Mouse (Mus musculus) limb, embryonic 12.5 days (tissue): Measurements from ENCODE around the gene Fam13c. TPM values are rescaled to one million over a fixed set of nuclear protein-coding genes. Genes with fewer than 3 reads are reported as not detected.

ENCODE experiments used
- ATAC-seq: fragments of 200-750 bp; cut with Nextera tagmentation; 2 replicates; pipeline ENCODE4 v1.8.0; 2017; ENCODE audit warnings: low read depth, moderate TSS enrichment; ENCODE audit not compliant: insufficient number of reproducible peaks, insufficient read depth, low FRiP score, low TSS enrichment
- H3K27ac ChIP-seq: fragments of 300-500 bp; sonication (generic); 2 replicates; pipeline ENCODE4 v1.5.1; 2016; ENCODE audit warnings: mild to moderate bottlenecking, moderate library complexity
- H3K27me3 ChIP-seq: fragments of 300-500 bp; sonication (generic); 2 replicates; pipeline ENCODE4 v1.6.1; 2016; ENCODE audit warnings: mild to moderate bottlenecking, moderate library complexity
- H3K36me3 ChIP-seq: fragments of 300-500 bp; sonication (generic); 2 replicates; pipeline ENCODE4 v1.6.1; 2016; ENCODE audit warnings: mild to moderate bottlenecking, moderate library complexity
- H3K4me1 ChIP-seq: fragments of 300-500 bp; sonication (generic); replicated peaks from 2 replicates; pipeline ENCODE4 v1.6.1; 2016
- H3K4me2 ChIP-seq: fragments of 300-500 bp; sonication (generic); 2 replicates; pipeline ENCODE4 v1.6.1; 2016; ENCODE audit warnings: mild to moderate bottlenecking, moderate library complexity
- H3K4me3 ChIP-seq: fragments of 300-500 bp; sonication (generic); replicated peaks from 2 replicates; pipeline ENCODE4 v1.5.1; 2016; ENCODE audit warnings: mild to moderate bottlenecking
- H3K9ac ChIP-seq: fragments of 300-500 bp; sonication (generic); replicated peaks from 2 replicates; pipeline ENCODE4 v1.6.1; 2016; ENCODE audit warnings: mild to moderate bottlenecking, moderate library complexity
- H3K9me3 ChIP-seq: fragments of 300-500 bp; sonication (generic); 2 replicates; pipeline ENCODE4 v1.6.1; 2016; ENCODE audit warnings: mild to moderate bottlenecking, moderate library complexity
- WGBS: fragments of 180-500 bp; shearing (Covaris S2); methylation state at CpG from one replicate; pipeline ENCODE4 v1.1.7; 2016; 5-methylcytosine and 5-hydroxymethylcytosine counted together
- polyA plus RNA-seq: library from polyadenylated mRNA; unstranded; fragments of >200 nt; fragmentation: Nextera tagmentation; extraction: Ambion mirVana; gene quantifications from 2 replicates; pipeline ENCODE4 v1.2.1, GENCODE M21; 2016

The Fam13c gene
- polyA plus RNA-seq, 1 experiment from 2014 or later: 12.7 TPM

DNA sequence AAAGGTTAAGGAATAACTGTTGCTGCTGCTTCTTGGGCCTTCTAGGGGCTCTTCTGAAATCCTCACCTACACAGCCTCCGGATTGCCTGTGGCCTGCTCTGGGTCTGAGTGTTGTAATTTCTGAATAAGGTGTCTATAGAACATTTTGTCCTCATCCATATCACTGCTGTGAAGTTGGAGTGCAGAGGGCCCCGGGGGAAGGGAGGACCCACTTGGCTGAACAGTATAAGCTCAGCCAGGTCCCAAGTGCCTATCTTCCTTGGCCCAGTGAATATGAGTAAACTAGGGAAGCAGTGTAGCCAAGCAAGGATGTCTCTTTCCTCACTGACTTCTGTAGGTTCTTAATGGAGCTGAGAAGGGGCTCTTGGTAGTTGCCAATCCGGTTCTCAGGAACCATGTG, 112.2 kb downstream of the Fam13c start:
- H3K4me3 ChIP-seq: no peak overlapping the region
- no peak overlapping the region for H3K27ac ChIP-seq
- no peak for ATAC-seq
- 85% methylated on average over 3 of the region's 3 CpGs for WGBS
- H3K9ac ChIP-seq: no peak overlapping the region
- no peaks in the 10 kb centered on the region for H3K4me1 ChIP-seq
- no peaks in the 10 kb centered on the region for H3K9me3 ChIP-seq
- H3K36me3 ChIP-seq: peaks cover 14% of the 10 kb centered on the region; the same call in 1 of the 2 replicates
- no peak overlapping the region for H3K4me2 ChIP-seq
- no peaks in the 10 kb centered on the region for H3K27me3 ChIP-seq

DNA sequence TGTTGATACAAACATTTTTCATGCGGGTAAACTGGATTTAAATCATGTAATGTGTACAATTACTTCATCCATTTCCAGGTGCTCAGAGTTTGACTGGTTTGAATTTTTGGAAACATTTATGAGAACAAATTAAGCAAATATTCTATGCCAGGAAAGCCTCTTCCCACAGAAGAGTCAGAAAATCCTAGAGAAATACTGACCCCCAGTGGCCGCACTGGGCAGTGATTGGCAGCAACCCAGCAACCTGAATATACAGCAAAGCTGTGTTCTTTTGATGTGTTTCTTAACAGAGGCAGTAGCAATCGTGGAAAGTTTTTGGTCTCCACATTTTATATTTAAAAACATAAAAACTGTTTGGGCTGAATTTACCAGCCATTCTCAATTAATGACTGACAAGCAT, 123.4 kb downstream of the Fam13c start:
- WGBS: 27% methylated on average over 3 of the region's 3 CpGs

DNA sequence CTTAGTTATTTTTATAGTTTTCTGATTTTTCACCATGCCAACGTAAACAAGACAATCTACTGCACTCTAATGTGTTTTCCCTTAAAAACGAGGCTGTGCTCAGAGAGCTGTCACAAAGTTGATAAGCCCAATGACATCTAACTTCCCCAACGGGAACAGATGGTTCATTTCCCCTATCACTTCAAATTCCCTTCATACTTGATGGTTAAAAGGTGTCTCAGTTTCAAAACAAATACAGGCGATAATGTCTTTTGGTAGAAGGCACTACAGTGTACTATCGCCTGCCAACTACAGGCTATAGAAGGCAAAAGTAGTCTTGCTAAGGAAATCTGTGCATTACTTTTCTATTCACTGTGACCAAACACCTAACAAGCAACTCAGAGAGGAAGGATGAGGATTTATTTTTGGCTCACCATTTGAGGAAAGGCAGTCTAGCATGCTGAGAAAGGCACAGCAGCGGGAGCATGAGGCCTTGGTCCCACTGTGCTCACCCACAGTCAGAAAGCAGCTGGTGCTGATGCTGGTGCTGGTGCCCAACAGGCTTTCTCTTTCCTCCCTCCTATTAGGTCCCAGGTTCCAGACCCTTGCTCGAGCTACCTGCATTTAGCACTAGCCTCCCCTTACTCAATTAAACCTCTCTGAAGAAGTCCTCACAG, 141.4 kb downstream of the Fam13c start:
- H3K27ac ChIP-seq: no peak overlapping the region
- H3K4me1 ChIP-seq: no peaks in the 10 kb centered on the region
- WGBS: 72% methylated on average over 7 of the region's 7 CpGs
- no peaks in the 10 kb centered on the region for H3K9me3 ChIP-seq
- ATAC-seq: no peak
- no peak overlapping the region for H3K9ac ChIP-seq
- H3K4me3 ChIP-seq: no peak overlapping the region
- no peaks in the 10 kb centered on the region for H3K27me3 ChIP-seq
- H3K36me3 ChIP-seq: no peaks in the 10 kb centered on the region
- H3K4me2 ChIP-seq: no peak overlapping the region

More for the DNA sequence above, 123.4 kb downstream of the Fam13c start:
- Histone ChIP-seq H3K27me3 (no peaks in the 10 kb centered on the region), H3K36me3 (no peaks in the 10 kb centered on the region; the same call in 1 of the 2 replicates), H3K9ac (no peak overlapping the region), H3K27ac (no peak overlapping the region), H3K4me1 (no peaks in the 10 kb centered on the region), H3K4me3 (no peak overlapping the region), H3K9me3 (no peaks in the 10 kb centered on the region), H3K4me2 (no peak overlapping the region)
- ATAC-seq: no peak

DNA sequence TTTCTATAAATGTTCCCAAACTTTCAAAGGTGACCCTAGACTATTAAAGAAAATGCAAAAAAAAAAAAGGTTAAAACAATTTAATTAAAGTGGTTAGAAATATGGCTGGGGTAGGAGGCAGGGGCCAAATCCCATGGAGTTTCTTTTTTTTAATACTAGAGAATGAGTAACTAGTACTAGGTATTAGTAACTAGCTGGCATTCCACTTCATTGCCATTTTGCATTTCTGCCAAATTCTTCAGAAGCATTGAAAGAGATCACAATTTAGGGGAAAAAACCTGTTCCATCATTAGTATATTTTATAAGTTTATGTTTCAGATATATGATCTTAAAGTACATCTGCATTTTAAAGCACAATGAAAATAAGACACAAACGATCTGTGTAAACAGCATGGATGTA, 143.9 kb downstream of the Fam13c start:
- no peak for ATAC-seq
- Histone ChIP-seq H3K27me3 (no peaks in the 10 kb centered on the region), H3K9ac (no peak overlapping the region), H3K4me3 (no peak overlapping the region), H3K36me3 (no peaks in the 10 kb centered on the region), H3K27ac (no peak overlapping the region), H3K9me3 (no peaks in the 10 kb centered on the region), H3K4me2 (no peak overlapping the region), H3K4me1 (no peaks in the 10 kb centered on the region; the same call in 1 of the 2 replicates)
- 82% methylated on average over 1 of the region's 1 CpGs for WGBS

DNA sequence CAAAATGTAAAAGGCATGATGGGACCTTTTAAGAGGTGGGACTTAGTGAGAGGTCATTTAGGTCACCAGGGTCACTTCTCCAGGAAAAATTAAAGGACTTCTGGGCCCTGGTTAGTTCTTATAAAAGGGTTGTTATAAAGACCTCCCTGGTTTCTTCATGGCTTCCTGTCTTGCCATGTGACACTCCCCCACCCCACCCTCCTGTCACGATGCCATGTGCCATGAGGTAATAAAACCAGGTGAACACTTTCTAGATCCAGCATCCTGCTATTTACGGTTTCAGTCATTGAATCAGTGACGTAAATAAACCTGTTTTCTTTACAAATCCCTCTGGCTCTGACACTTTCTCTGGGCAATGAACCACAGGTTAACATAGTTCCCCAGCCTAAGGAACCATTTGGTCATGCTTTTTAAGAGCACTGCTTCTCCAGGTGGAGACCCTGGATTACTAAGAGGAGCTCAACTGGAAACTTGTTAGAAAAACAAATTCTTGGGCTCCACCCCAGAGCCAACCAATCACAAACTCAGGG, 146.7 kb downstream of the Fam13c start:
- no peaks in the 10 kb centered on the region; the same call in 1 of the 2 replicates for H3K4me1 ChIP-seq
- H3K9ac ChIP-seq: no peak overlapping the region
- no peak for ATAC-seq
- H3K27me3 ChIP-seq: no peaks in the 10 kb centered on the region
- H3K9me3 ChIP-seq: no peaks in the 10 kb centered on the region
- no peak overlapping the region for H3K27ac ChIP-seq
- H3K4me2 ChIP-seq: no peak overlapping the region
- no peaks in the 10 kb centered on the region for H3K36me3 ChIP-seq
- 32% methylated on average over 3 of the region's 3 CpGs for WGBS
- H3K4me3 ChIP-seq: no peak overlapping the region

DNA sequence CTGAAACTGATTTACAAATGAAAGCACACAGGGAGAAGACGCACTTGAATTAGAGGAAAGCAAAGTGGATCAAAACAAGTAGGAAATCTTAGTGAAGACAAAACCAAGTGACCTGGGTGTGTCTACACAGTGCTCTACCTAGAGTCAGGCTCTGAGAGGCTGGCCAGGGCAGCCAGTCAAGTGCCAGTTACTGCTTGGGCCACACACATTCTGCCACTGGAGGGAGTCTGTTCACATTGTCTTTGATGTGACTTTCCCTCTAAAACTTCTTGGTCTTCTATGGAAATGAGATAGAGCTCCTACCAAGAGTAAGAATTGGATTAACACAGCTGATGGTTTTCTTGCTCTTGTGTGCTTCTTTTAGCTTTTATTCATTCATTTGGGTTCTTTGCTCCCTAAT, 153.7 kb downstream of the Fam13c start:
- WGBS: 62% methylated on average over 1 of the region's 1 CpGs
- no peaks in the 10 kb centered on the region for H3K9me3 ChIP-seq

DNA sequence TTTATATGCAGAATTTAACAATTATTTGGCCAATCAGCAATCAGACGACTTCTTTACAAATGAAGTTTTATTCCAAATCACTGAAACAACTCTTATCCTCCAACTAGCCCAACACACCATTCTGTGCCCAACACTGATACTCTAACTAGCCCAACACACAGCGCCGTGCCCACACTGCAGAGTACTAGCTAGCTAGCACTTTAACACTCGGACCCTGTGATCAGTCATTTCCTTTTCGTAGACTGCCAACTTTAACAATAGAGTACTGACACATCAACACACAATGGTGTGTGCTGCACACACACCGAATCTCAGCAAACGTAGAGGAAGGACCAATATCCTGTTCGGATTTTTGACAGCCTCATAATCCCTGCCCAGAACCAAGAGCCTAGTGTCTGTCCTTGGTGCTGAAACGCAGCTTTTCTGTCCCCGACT, 157.8 kb downstream of the Fam13c start:
- Histone ChIP-seq H3K4me2 (peak overlapping the region; percentile 95), H3K27me3 (peaks cover 31% of the 10 kb centered on the region), H3K4me3 (peak overlapping the region; percentile 69), H3K9ac (no peak overlapping the region), H3K4me1 (peaks cover 12% of the 10 kb centered on the region; the same call in 1 of the 2 replicates), H3K9me3 (no peaks in the 10 kb centered on the region), H3K27ac (no peak overlapping the region), H3K36me3 (no peaks in the 10 kb centered on the region)
- no peak; the same call in 1 of the 2 replicates for ATAC-seq
- 22% methylated on average over 10 of the region's 10 CpGs for WGBS

More for the DNA sequence above, 153.7 kb downstream of the Fam13c start:
- Histone ChIP-seq H3K4me3 (no peak overlapping the region), H3K9ac (no peak overlapping the region), H3K27ac (no peak overlapping the region), H3K4me2 (no peak overlapping the region), H3K4me1 (peaks cover 8% of the 10 kb centered on the region; the same call in 1 of the 2 replicates), H3K27me3 (peaks cover 9% of the 10 kb centered on the region), H3K36me3 (no peaks in the 10 kb centered on the region)
- ATAC-seq: no peak

DNA sequence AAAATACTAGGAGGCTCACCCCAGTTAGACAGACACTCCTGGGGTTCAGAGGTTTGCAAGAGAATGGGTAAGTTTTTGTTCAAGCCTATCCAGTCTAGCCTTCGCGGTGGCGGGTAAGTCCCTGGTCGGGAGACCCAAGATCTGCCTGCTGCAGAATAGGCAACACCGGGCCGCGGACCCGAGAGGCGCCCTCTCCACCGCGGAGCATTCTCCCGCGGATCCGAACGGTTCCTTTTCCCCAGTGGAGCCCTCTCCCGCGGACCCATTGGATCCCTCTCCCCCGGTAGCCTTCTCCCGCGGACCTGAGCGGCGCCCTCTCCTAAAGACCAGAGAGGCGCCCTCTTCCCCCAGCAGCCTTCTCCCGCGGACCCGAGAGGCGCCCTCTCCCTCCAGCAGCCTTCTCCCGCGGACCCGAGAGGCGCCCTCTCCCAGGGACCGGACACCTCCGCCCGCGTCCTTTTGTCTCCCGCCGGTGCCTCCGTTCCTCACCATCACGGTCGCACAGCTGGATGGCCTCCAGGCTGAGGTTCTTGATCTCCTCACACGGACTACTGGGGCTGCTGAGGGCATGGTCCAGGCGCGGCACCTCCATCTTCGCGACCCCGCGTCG, 158.3 kb downstream of the Fam13c start:
- under 1% methylated on average over 48 of the region's 48 CpGs for WGBS
- Histone ChIP-seq H3K27ac (no peak overlapping the region), H3K9ac (peak overlapping the region; percentile 34; the same call in 1 of the 2 replicates), H3K4me2 (peak overlapping the region; percentile 95), H3K9me3 (no peaks in the 10 kb centered on the region), H3K4me3 (peak overlapping the region; percentile 69), H3K36me3 (no peaks in the 10 kb centered on the region), H3K4me1 (peaks cover 12% of the 10 kb centered on the region; the same call in 1 of the 2 replicates), H3K27me3 (peaks cover 31% of the 10 kb centered on the region)
- ATAC-seq: peak; percentile 73

DNA sequence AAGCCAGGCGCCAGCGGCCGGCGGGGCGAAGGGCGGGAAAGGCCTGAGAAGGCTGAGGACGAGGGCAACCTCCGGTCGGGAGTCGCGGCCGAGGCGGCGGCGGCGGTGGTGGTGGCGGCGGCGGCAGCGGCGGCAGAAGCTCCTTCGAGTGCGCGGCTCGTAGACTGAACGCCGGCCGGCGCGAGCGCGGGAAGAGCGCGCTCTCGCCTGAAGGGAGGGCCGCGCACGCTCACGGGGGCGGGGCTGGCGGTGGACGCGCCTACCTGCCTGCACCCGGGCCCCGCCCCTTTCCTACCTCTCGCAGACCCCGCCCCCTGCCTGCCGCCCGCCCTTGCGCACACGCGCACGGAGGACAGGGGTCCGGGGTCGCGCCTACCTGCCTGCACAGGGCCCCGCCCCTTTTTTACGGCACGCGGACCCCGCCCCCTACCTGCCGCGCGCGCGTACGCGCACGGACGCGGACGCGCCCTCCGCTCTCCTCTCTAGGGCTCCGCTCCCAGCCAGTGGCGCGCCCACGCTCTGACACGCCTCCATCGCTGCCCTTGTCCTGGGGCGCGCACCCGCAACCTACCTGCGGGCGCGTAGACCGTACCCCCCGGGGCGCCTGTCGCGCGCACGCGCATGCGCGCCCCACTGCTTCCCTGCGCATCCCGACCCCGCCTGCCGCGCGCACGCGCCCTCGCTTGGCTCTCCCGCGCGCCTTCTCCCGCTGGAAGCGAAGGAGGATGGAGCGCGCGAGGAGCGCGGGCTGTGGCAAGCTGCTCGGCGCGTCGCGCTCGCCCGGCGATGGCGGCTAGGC, 159.0 kb downstream of the Fam13c start:
- Histone ChIP-seq H3K9me3 (no peaks in the 10 kb centered on the region), H3K9ac (peak overlapping the region; percentile 54), H3K4me3 (peak overlapping the region; percentile 69), H3K36me3 (no peaks in the 10 kb centered on the region), H3K27ac (no peak overlapping the region), H3K4me2 (peak overlapping the region; percentile 95), H3K4me1 (peaks cover 12% of the 10 kb centered on the region; the same call in 1 of the 2 replicates), H3K27me3 (peaks cover 31% of the 10 kb centered on the region)
- WGBS: under 1% methylated on average over 112 of the region's 124 CpGs
- peak; percentile 89 for ATAC-seq

DNA sequence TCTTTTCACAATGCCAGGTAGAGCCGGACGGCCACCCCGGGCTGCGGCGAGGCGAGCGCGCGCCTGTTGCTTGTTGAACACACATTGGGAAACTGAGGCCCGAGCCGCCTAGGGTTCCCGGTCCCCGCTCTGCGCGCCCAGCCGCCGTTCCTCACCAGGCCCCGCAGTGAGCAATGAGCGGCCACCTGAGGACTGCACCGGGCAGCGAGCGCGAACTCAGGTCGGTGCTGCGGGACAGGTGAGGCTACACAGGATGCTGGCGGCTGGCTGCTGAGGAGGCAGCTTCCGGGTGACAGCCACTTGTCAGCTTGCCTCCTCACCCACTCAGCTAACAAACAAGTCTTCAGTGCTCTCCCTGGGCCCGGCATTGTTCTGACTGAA, 159.6 kb downstream of the Fam13c start:
- H3K4me2 ChIP-seq: peak overlapping the region; percentile 95
- peak overlapping the region; percentile 69 for H3K4me3 ChIP-seq
- under 1% methylated on average over 28 of the region's 28 CpGs for WGBS
- 0 out of 2 replicates have a peak, but pooled peaks have one; percentile 18 for ATAC-seq
- peaks cover 31% of the 10 kb centered on the region for H3K27me3 ChIP-seq
- H3K4me1 ChIP-seq: peaks cover 12% of the 10 kb centered on the region; the same call in 1 of the 2 replicates
- no peaks in the 10 kb centered on the region for H3K9me3 ChIP-seq
- H3K27ac ChIP-seq: no peak overlapping the region
- no peaks in the 10 kb centered on the region for H3K36me3 ChIP-seq
- H3K9ac ChIP-seq: peak overlapping the region; percentile 54
